Mouse (Mus musculus): ENCODE results near the gene Slc16a5. TPM values are rescaled to one million over a fixed set of nuclear protein-coding genes. Genes with fewer than 3 reads are reported as not detected.

The Slc16a5 gene
- polyA plus RNA-seq, 1 experiment from 2014 or later, result 0.20 TPM

DNA sequence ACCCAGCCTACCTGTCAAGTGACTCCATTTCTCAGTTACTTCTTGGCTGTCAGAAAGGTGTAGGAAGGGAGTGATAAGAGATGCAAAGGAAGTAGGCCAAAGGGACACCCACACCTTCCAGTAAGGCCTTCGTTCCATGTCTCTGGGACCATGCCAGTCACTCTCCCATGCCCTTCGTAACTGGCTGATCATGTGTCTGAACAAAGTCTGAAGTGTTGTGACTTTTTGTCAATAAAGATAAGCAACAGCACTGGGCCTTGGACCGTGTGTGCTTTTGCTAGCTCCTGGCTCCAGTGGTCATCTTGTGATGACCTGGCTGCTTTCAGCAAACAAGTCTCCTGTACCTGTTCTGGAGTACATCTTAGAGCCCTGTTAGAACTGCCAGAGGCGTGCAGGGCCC lies 29.5 kb upstream of the Slc16a5 start:
- no peak for ATAC-seq (ENCODE audit: low FRiP score, low read depth)
- H3K4me2 ChIP-seq (replicated peaks), result no peak overlapping the region
- H3K4me1 ChIP-seq, result peaks cover 16% of the 10 kb centered on the region
- no peak overlapping the region for H3K9ac ChIP-seq (replicated peaks)
- peaks cover 40% of the 10 kb centered on the region for H3K36me3 ChIP-seq
- WGBS, result 83% methylated on average over 4 of the region's 4 CpGs
- no peaks in the 10 kb centered on the region for H3K9me3 ChIP-seq
- H3K27ac ChIP-seq (replicated peaks), result no peak overlapping the region
- H3K27me3 ChIP-seq, result peaks cover 9% of the 10 kb centered on the region; the same call in 1 of the 2 replicates
- H3K4me3 ChIP-seq, result no peak overlapping the region

DNA sequence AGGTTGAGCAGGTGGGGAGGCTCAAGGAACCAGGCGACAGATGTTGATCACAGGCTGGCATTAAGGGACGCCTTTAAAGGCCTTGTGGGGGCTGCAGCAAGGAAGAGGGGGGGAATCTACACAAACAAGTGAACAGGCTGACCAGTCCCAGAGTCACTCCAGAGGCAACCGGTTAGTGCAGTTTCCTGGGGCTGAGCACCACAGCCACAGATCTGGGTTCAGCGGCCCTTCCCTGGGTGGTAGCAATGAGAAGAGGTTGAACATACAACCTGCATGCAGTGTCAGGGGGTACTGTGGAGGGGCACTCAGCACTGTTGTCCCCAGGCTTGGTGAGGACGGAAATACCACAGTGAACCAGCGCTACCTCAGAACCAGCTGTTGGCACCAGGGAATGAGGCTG lies 28.9 kb upstream of the Slc16a5 start:
- WGBS, result 83% methylated on average over 6 of the region's 6 CpGs
- Histone ChIP-seq H3K27me3 (peaks cover 9% of the 10 kb centered on the region; the same call in 1 of the 2 replicates), H3K4me2 (replicated peaks) (no peak overlapping the region), H3K27ac (replicated peaks) (no peak overlapping the region), H3K9ac (replicated peaks) (no peak overlapping the region), H3K4me3 (no peak overlapping the region), H3K9me3 (no peaks in the 10 kb centered on the region), H3K4me1 (peaks cover 13% of the 10 kb centered on the region), H3K36me3 (peaks cover 40% of the 10 kb centered on the region)
- no peak for ATAC-seq (ENCODE audit: low FRiP score, low read depth)

DNA sequence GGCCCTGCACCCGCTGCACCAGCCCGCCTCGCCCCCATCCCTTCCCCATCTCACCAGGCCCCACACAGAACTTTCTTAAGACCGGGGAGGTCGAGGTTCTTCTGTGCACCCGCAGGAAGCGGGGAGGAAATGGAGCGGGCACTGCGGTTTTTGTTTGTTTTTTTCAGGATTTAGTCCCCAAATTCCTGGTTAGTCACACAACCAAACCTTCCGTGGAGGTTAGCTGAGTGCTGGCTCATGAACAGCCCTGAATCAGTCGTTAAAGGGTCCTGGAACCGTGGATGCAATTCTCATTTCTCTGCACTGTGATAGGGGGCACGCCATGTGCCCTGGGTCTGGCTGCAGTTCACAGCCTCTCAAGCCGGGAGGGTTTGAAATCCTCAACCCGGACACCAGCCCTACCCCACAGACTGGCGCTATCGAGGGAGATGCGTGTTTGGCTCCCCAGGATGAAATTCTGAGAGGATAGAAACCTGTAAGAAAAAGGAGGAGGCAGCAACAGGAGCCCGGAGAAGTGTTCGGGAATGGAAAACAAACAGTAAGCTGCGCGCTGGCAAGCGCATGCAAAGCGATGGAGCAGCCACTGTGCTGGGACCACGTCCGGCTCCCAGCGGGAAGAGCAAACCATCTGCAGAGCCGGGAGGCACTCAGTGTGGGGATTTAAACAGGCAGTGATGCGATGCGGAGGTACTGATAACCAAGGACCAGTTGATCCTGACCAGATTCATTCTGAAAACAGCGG lies 26.5 kb upstream of the Slc16a5 start:
- H3K4me3 ChIP-seq, result peak overlapping the region; percentile 33
- H3K9me3 ChIP-seq, result 0 out of 2 replicates have a peak, but pooled peaks cover 5% of the 10 kb centered on the region
- H3K27me3 ChIP-seq, result peaks cover 9% of the 10 kb centered on the region; the same call in 1 of the 2 replicates
- peak overlapping the region; percentile 50 for H3K9ac ChIP-seq (replicated peaks)
- whole genome bisulfite sequencing, result 4% methylated on average over 31 of the region's 31 CpGs
- no peak overlapping the region for H3K27ac ChIP-seq (replicated peaks)
- H3K36me3 ChIP-seq, result peaks cover 24% of the 10 kb centered on the region
- peaks cover 13% of the 10 kb centered on the region for H3K4me1 ChIP-seq
- no peak; the same call in 1 of the 2 replicates for ATAC-seq (ENCODE audit: low FRiP score, low read depth)
- H3K4me2 ChIP-seq (replicated peaks), result peak overlapping the region; percentile 60

DNA sequence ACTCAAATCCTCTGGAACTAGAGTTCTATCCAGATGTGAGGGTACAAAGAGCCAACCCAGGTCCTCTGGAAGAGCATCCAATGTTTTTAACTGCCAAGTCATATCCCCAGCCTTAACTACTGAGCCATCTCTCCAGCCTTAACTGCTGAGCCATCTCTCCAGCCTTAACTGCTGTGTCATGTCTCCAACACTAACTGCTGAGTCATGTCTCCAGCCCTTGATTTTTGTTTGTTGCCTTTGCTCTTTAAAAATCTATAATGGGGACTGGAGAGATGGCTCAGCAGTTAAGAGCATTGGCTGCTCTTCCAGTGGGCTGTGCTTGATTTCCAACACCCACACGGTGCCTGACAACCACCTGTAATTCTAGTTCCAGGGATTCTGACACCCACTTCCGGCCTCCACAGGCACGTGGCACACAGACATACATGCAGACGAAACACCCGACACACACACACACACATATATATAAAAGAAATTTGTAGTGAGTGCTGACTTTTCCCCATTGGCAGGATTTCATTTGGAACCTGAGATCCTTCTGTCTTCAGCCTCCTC lies 24.6 kb upstream of the Slc16a5 start:
- ATAC-seq (ENCODE audit: low FRiP score, low read depth), result no peak
- WGBS, result 83% methylated on average over 5 of the region's 5 CpGs
- peaks cover 5% of the 10 kb centered on the region; the same call in 1 of the 2 replicates for H3K36me3 ChIP-seq

DNA sequence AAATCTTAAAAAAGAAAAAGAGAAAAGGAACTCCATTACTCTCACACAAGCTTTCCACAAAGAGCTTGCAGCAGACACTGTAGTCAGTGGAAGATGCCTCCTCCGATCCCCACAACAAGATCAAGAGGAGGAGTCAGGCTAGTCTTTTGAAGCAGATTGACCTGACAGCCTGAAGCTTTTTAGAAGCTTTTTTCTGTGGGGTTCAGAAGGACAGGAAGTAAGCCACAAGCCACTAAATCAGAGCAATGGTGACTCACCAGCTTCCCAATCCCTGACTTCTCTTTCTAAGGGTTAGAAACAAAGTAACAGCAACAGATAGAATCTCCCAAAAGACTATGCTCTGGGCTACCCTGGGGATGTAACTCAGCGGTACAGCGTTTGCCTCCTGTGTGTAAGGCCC lies 22.9 kb upstream of the Slc16a5 start:
- Histone ChIP-seq H3K4me2 (replicated peaks) (no peak overlapping the region), H3K36me3 (no peaks in the 10 kb centered on the region), H3K9ac (replicated peaks) (no peak overlapping the region), H3K4me3 (no peak overlapping the region), H3K27ac (replicated peaks) (no peak overlapping the region), H3K9me3 (0 out of 2 replicates have a peak, but pooled peaks cover 5% of the 10 kb centered on the region), H3K4me1 (peaks cover 17% of the 10 kb centered on the region), H3K27me3 (peaks cover 9% of the 10 kb centered on the region; the same call in 1 of the 2 replicates)
- 83% methylated on average over 3 of the region's 3 CpGs for WGBS
- ATAC-seq (ENCODE audit: low FRiP score, low read depth), result no peak

More for the DNA sequence above, 24.6 kb upstream of the Slc16a5 start:
- no peak overlapping the region for H3K4me3 ChIP-seq
- peaks cover 9% of the 10 kb centered on the region; the same call in 1 of the 2 replicates for H3K27me3 ChIP-seq
- H3K27ac ChIP-seq (replicated peaks), result no peak overlapping the region
- no peak overlapping the region for H3K4me2 ChIP-seq (replicated peaks)
- no peak overlapping the region for H3K9ac ChIP-seq (replicated peaks)
- H3K9me3 ChIP-seq, result 0 out of 2 replicates have a peak, but pooled peaks cover 5% of the 10 kb centered on the region
- H3K4me1 ChIP-seq, result peaks cover 17% of the 10 kb centered on the region

DNA sequence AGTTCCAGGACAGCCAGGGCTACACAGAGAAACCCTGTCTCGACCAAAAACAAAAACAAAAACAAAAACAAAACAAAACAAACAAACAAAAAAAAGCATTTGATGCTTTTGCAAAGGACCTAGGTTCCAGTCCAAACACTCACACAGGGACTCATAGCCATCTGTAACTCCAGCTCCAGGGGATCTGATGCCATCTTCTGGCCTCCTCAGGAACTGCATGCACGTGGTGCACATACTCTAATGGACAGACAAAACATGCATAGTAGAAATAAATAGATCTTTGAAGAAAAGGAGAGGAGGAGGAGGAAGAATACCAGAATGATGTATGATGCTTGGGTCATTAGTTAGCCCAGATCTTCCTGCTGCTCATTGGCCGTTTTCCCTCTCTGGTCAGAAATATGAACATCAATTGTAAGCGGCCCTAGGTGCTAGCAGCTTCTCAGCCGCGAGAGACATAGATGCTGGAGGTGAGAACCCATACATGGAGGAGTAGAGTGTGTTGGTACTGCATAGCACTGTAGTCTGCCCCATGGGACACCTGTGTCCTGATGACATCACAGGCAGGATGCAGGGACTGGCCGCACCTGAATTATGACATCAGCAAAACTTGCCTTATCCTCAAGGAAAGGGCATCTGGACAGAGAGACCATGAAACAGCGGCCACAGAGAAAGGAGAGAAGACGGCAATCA lies 22.2 kb upstream of the Slc16a5 start, which contains the start of gene Trim80:
Gene Trim80, plus strand, starts transcription at position 640 of the 690 bp plus-strand sequence.
- Histone ChIP-seq H3K4me2 (replicated peaks) (no peak within 1 kb of the TSS), H3K9me3 (0 out of 2 replicates have a peak, but pooled peaks cover 5% of the 10 kb centered on the region), H3K27me3 (0 out of 2 replicates have a peak, but pooled peaks cover 3% of the 10 kb centered on the region), H3K36me3 (no peaks in the 10 kb centered on the region), H3K27ac (replicated peaks) (no peak within 1 kb of the TSS), H3K4me3 (no peak within 1 kb of the TSS), H3K9ac (replicated peaks) (no peak within 1 kb of the TSS), H3K4me1 (peaks cover 17% of the 10 kb centered on the region)
- no peak for ATAC-seq (ENCODE audit: low FRiP score, low read depth)
- 93% methylated on average over 9 of the region's 9 CpGs for WGBS

DNA sequence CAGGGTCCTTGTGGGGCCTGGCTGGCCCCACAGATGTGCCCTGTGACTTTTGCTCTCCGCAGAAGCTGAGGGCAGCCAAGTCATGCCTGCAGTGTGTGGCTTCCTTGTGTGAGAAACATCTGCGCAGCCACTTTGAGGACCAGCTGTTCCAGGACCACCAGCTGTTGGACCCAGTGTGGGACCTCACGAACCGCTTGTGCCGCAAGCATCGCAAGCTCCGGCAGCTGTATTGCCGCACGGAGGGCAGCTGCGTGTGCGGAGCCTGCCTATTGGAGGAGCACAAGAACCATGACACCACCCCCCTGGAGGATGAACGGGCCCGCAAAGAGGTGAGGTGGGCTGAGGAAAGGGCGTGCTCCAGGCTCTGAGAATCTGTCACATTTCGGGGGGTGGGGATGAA lies 20.9 kb upstream of the Slc16a5 start:
- Histone ChIP-seq H3K4me1 (peaks cover 6% of the 10 kb centered on the region), H3K27ac (replicated peaks) (no peak overlapping the region), H3K27me3 (no peaks in the 10 kb centered on the region), H3K9me3 (0 out of 2 replicates have a peak, but pooled peaks cover 5% of the 10 kb centered on the region), H3K9ac (replicated peaks) (no peak overlapping the region), H3K36me3 (no peaks in the 10 kb centered on the region), H3K4me3 (no peak overlapping the region), H3K4me2 (replicated peaks) (no peak overlapping the region)
- no peak for ATAC-seq (ENCODE audit: low FRiP score, low read depth)
- WGBS, result 55% methylated on average over 15 of the region's 15 CpGs

DNA sequence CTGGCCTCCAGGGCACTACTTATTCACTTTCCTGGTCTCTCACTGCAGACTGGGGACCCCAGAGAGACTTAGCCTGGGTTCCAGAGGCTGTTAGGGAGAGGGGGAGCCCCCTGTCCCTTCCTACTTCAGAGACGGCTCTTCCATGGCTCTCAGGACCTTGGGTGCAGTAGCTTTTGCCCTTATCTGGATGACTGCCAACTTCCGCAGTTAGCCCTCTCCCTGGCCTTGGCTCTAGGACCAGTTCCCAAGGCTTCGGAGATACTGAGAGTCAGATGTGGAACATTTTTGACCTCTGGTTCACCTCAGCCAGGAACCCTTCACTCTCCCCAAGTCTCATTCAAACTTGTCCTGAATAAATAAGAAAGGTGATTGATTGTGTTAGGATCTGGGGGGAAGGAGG lies 15.4 kb upstream of the Slc16a5 start:
- Histone ChIP-seq H3K9ac (replicated peaks) (no peak overlapping the region), H3K36me3 (no peaks in the 10 kb centered on the region), H3K9me3 (no peaks in the 10 kb centered on the region), H3K27ac (replicated peaks) (no peak overlapping the region), H3K4me2 (replicated peaks) (no peak overlapping the region), H3K27me3 (no peaks in the 10 kb centered on the region), H3K4me3 (no peak overlapping the region), H3K4me1 (no peaks in the 10 kb centered on the region; the same call in 1 of the 2 replicates)
- 91% methylated on average over 3 of the region's 3 CpGs for WGBS
- ATAC-seq (ENCODE audit: low FRiP score, low read depth), result no peak

DNA sequence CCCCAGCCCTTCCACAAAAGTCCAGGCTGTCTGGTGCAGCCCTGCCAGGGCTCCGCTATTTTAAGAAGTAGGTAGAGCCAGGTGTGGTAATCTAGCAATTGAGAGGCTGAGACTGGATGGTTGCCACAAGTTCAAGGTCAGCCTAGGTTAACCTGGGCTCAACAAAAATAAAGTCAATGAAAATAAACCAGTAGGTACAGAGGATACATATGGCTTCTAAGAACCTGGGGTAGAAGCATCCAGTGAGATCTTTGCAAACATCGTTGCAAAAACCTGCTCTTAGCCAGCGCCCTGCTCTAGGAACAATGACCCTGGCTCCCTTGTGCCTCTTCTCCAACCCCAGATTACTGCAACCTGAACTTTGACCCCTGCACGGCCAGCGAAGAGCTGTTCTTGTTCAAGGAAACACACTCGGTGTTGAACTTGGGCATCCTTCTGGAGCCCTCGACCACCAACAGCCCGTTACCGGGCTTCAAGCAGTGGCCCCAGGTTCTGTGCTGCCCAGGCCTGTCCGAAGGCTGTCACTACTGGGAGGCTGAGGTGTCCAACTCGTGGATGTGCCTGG lies 14.9 kb upstream of the Slc16a5 start:
- WGBS, result 86% methylated on average over 11 of the region's 11 CpGs
- Histone ChIP-seq H3K9me3 (no peaks in the 10 kb centered on the region), H3K27me3 (no peaks in the 10 kb centered on the region), H3K36me3 (no peaks in the 10 kb centered on the region), H3K4me1 (no peaks in the 10 kb centered on the region; the same call in 1 of the 2 replicates), H3K27ac (replicated peaks) (no peak overlapping the region), H3K4me3 (no peak overlapping the region), H3K9ac (replicated peaks) (no peak overlapping the region), H3K4me2 (replicated peaks) (no peak overlapping the region)
- ATAC-seq (ENCODE audit: low FRiP score, low read depth), result no peak

DNA sequence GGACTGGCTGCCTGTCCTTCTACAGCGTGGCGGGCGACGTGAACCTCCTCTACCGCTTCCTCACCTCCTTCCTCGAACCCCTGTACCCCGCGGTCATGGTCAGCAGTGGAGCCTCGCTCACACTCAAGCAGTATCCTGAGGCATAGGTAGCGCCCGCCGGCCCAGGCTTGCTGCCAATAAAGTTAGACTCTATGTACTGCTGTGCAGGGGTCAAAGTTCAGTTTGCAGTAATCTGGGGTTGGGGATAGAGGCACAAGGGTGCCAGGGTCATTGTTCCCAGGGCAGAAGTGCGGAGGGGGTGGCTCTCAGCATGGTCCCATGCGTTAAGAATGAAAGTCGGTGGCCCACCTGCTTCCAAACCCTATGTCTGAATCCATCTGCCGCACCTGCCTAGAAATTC lies 14.2 kb upstream of the Slc16a5 start:
- no peaks in the 10 kb centered on the region for H3K9me3 ChIP-seq
- H3K4me3 ChIP-seq, result no peak overlapping the region
- ATAC-seq (ENCODE audit: low FRiP score, low read depth), result no peak
- H3K36me3 ChIP-seq, result no peaks in the 10 kb centered on the region
- no peaks in the 10 kb centered on the region for H3K27me3 ChIP-seq
- H3K9ac ChIP-seq (replicated peaks), result no peak overlapping the region
- WGBS, result 86% methylated on average over 16 of the region's 16 CpGs
- no peak overlapping the region for H3K27ac ChIP-seq (replicated peaks)
- no peaks in the 10 kb centered on the region; the same call in 1 of the 2 replicates for H3K4me1 ChIP-seq
- no peak overlapping the region for H3K4me2 ChIP-seq (replicated peaks)

DNA sequence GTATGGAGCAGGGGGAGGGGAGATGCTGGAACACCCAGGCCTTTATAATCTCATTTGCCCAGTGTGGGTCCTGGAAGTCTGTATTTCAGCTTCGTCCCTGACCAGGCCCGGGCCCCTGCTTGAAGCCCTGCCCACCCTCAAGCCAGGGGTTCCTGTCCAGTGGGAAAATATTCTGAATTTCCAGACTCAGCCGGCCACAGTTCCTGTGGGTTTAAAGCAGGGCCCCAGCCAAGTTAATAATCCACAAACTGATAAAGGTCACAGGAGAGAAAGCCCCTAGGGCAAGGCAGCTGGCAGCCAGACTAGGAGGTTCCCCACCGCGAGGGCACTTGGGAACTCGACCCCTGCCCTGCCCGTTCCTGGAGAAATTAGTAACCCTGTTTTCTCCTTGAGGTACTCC lies 13.3 kb upstream of the Slc16a5 start:
- Histone ChIP-seq H3K36me3 (no peaks in the 10 kb centered on the region), H3K9ac (replicated peaks) (no peak overlapping the region), H3K27me3 (no peaks in the 10 kb centered on the region), H3K27ac (replicated peaks) (no peak overlapping the region), H3K4me3 (no peak overlapping the region), H3K9me3 (no peaks in the 10 kb centered on the region), H3K4me2 (replicated peaks) (no peak overlapping the region), H3K4me1 (no peaks in the 10 kb centered on the region; the same call in 1 of the 2 replicates)
- no peak for ATAC-seq (ENCODE audit: low FRiP score, low read depth)
- WGBS, result 57% methylated on average over 7 of the region's 7 CpGs
